Mouse (Mus musculus) R1 (cell line): ENCODE measurements around the gene Hoxa3.

ENCODE experiments used
- DNase-seq: peaks from one replicate; pipeline ENCODE4 v3.0.0-alpha.2; 2018; ENCODE audit warnings: low read depth, low spot score

Hoxa3 gene

DNA sequence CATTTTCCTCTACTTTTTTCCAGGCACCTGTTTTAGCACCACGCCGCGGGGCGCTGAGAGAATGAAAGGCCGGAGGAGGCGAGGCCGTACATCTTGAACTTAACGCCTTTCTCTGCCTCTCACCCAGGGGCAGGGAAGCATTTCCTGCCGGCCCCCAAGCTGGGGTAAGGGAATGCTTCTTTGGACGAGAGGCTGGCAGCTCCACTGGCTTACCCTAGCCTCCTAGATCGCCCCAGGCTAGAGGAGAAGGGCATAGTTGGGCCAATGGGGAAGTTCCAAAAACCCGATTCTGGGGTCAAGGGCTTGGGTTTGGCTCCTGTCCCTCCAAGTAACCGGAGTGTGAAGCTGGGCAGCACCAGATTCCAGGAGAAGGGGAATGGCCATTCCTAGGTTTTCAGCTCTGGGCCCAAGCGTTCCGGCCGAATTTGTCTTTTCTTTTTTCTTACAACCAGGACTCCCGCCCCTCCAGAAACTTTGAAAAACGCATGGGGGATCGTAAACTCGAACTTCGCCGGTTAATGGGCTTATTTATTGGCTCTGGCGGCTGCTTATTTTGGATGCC lies 19.9 kb upstream of the Hoxa3 start:
- DNase-seq = no peak

DNA sequence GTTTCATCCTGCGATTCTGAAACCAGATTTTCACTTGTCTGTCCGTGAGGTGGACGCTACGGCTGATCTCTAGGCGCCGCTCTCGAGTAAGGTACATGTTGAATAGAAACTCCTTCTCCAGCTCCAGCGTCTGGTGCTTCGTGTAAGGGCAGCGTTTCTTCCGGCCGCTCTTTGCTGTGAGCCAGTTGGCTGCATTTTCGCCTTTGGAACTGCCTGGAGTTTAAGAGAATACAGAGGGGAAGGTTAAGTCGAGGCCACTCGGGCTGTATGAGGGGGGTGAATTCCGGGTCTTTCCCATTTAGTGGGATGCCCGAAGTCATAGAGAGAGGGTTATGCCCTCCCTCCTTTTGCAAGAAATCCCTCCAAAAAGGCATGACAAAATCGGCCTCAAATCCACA lies 19.4 kb upstream of the Hoxa3 start:
- DNase-seq = peak; percentile 83

DNA sequence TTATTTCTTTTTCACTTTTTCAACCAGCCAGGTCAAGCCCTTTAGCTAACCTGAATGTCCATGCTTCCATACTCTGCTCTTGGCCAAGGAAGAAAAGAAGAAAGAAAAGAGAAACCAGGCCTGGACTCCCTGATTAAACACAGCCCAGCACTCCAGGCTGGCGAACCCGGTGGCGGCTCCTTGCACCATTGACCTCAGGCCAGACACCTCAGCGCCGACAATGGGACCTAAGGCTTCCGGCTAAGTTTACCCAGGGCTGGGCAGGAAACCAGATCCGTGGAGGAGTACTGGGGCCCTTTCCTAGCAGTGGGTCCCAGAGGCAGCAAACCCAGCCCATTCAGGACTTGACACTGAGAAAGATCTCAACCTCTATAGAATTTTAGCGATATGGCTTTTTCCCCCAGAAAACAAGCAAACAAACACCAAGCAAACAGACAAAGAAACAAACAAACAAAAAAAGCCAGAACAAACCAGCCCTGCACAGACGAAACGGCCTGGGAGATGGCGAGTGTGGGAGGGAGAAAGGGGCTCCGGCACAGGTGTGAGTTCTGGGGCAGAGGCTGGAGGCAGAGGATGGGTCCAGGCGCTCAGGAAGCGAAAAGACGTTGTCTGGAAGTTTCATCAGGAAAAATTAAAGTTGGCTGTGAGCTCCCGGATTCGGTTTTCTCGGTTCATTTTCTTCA lies 18.9 kb upstream of the Hoxa3 start:
- peak; percentile 52 for DNase-seq

DNA sequence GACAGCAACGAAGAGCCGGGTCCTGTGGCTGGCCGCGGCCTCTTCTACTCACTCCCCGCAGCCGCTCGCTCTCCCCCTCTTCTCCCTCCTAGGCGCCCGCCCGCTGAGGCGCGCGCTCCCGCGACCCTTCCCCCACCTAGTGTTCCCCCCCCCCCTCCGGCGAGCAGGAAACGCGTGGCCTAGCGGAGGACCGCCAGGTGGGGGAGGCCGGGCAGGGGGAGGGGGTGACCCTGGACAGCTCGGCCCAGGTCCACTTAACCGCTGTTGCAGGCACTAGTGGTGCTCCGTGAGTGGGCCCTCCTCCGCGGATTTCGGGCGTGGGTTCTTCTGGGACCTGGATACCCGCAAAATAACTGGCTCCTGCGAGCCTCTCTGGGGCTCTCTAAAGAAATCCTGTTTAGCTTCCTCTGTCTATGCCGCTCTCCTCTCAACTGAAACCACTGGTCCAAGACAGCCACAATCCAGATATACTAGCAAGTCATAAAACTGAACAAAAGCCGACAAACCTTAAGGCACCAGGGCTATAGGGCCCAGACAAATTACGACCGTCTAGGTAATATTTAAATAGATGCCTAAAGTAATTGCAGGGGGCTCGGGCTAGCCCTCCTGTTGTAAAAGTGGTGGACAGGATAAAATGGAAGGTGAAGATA lies 17.5 kb upstream of the Hoxa3 start, which contains the start of gene Hoxa9:
Hoxa9 (minus strand) TSS at position 574 of the 650 bp plus-strand sequence.
- peak; percentile 21 for DNase-seq

DNA sequence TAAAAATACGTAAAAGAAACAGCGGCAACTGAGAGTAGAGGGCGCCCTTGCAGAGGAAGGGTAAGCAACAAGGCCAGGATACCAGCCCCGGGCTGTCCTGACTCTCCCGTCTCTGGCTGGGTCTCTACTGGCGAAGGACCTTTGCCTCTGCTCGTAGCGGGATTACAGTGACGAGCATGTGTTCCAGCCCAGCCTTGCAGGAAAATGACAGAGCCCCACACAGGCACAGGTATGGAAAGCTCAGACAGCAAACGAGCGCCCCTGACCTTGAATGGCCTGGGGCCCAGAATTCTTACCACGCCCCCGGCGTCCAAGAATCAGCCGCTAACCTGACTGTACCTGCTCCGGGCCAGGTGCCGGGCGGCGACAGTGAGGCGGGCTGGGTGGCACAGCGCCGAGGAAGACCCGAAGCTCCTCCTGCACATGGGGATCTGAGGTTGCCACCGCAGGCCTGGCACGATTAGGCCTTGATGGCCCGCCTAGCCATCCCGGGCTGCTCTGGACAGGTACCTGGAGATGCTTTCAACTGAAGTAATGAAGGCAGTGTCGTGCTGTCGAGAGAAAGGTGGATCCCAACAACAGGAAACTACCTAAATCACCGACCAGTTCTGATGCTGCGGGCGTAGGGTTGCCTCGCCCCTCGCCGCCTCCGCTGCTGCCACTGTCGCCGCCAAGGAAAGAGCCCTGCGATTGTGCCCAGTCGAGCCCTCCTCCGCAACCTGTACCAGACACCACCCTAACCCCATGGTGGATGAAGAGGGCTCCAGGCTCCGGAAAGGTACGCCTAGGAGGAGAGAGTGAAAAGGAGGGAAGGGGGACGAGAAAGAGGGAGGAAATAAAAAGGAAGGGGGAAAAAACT lies 16.7 kb upstream of the Hoxa3 start:
- peak; percentile 57 for DNase-seq

DNA sequence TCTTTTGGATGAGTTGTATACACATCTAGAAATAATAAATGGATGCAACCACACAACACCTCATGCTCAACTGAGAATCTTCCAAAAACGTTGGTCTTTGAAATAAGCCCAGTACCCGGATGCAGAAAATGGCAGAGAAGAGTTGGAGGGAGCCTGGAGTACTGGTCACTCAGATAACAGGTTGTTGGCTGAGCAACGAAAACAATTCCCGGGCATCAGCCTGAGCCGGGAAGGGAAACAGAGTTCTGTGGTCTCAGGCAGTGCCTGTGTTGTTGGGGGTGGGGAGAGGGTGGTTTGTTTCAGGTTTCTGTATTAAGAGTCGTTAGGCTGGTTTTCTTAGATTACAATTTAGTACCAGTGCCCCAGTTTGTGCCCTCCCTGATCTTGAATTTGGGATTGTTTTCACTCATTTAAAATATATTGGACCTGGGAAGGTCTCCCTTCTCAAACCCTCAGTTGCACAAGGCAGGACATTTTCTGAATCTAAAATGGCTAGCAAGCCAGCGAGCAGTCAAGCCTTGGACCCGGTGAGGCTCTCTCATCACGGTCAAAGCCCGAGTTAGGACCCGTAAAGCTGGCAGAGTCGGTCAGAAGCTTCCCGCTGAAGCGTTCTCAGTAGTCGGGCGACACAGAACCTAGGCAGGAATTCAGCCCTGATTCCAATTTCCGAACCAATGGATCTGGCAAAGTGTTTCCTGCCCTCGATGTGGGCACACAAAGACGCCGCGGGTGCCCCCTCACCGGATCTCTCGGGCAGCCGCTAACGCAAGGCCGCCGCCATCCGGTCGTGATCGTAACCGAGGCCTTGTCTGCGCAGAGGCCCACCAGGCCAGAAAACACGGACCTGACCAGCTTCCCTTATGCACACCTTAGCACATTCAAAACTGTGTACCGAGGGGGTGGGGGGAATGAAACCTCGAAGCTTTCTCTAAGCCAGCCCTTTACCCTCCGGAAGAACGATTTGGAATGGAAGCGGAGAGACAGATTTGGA lies 15.6 kb upstream of the Hoxa3 start:
- peak; percentile 35 for DNase-seq

DNA sequence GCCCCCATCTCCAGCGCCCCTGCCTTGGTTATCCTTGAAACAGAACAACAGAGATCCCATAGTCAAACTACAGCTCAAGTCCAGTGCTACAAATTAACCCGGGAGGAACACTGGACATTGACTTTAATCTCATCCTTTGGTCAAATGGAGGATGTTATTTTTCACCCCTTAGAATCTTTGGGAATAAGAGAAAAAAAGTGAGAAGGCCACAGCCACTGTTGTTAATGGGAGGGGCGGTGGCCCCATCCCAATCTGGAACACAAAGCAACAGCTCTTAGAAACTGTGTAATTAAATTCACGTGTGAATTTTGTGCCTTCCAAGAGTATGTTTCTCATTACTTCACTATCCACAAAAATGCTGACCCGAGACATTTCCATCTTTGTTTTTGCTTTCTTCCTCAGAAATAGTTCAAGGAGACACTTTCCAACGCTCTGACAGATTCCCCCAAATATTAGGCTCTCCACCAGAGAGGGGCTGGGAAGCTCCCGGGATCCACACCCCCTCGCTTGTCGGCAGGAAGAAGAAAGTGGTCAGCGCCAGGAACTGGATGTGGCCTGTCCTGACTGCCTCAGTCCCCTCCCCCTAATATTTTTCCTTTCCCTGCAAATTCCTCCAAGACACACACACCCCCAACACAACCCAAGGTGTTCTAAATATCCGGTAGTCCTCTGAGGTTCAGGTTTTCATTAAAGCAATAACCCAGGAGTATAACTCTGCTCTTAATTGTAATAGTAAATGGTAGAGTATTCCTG lies 14.5 kb upstream of the Hoxa3 start:
- no peak for DNase-seq

DNA sequence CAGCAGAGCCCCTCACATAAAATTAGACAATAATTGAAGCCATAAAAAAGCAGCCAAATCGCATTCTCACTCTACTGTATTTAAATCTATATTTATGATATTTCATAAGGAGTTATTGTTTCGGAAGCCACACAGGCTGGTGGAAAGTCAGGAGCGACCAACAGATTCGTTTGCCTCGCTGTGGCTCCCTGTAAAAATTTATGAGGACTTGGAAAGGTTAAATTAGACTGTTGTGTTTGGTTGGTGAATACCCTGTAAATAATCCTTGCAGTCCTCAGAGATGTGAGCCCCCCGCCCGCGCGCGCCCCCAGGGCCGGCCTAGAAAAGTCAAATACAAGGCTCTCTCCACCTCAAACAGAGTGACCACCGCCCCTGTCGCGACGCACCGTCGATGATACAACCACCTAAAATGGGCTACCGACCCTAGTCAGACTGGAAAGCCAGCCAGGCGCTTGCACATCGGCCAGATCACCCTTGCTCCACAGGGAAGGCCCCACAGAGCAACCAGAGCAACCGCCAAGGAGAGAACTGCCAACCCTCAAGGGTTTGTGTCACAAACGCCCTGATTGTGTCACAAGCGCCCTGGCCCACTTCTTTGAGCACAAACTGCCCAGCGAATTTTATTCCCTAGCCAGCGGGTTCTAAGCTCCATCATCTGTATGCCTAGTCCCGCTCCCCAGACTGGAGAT lies 13.6 kb upstream of the Hoxa3 start:
- DNase-seq = peak; percentile 27

DNA sequence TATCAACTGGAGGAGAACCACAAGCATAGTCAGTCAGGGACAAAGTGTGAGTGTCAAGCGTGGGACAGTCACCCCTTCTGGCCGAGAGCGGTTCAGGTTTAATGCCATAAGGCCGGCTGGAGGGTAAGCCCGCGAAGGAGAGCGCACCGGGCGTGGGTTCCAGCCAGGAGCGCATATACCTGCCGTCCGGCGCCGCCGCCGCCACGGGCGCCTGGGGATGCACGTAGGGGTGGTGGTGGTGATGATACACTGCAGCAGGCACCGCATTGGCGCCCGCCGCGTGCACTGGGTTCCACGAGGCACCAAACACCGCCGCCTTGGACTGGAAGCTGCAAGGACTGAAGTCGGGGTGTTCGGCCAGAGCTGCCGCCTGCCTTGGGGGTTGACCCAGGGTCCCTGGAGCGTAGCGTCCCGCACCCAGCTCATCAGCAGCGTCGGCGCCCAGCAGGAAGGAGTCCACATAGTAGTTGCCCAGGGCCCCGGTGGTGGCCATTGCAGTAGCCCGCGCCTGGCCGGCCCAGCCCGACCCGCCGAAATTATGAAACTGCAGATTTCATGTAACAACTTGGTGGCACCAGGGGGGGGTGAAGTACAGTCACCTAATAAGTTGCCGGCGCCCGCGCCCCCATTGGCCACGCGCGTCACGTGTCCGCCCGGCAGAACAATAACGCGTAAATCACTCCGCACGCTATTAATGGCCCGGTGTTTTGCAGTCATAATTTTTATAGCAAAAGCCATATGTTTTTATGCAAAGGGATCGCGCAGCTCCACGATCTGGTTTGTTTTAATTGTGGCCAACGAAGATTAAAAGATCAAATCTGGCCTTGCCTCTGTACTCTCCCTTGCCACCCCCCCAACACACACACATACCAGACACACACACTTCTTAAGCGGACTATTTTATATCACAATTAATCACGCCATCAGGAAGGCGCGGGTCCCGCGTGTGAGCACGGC lies 12.8 kb upstream of the Hoxa3 start:
- DNase-seq = peak; percentile 59

DNA sequence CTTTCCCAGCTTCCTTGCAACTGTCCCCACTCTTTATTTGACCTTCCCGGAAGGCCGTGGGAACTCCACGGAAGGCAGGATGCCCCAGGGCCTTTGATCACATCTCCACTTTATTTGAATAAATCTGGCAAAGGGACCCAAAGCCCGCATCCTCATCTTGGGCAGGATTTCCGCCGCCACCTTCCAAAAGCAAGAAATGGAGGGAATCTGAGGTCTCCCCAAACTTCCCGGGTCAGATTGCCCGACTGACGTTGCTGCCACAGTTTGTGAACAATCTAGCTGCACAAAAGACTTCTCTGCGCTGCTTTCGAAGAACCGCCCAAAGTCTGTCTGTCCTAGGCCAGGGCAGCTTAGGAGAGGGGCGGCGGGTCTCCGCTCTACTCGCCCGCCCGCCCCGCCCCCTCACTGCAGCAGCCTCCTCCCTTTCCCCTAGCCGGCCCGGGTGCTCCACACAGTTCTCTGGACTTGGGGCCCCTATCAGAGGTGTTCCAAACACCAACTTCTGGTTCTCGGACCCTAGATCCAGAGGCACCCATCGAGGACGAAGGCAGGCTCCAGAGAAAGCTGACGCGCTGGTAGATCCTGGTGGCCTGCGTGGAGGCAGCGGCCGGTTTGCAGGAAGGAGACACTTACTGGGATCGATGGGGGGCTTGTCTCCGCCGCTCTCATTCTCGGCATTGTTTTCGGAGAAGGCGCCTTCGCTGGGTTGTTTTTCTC lies 11.9 kb upstream of the Hoxa3 start:
- peak; percentile 71 for DNase-seq

DNA sequence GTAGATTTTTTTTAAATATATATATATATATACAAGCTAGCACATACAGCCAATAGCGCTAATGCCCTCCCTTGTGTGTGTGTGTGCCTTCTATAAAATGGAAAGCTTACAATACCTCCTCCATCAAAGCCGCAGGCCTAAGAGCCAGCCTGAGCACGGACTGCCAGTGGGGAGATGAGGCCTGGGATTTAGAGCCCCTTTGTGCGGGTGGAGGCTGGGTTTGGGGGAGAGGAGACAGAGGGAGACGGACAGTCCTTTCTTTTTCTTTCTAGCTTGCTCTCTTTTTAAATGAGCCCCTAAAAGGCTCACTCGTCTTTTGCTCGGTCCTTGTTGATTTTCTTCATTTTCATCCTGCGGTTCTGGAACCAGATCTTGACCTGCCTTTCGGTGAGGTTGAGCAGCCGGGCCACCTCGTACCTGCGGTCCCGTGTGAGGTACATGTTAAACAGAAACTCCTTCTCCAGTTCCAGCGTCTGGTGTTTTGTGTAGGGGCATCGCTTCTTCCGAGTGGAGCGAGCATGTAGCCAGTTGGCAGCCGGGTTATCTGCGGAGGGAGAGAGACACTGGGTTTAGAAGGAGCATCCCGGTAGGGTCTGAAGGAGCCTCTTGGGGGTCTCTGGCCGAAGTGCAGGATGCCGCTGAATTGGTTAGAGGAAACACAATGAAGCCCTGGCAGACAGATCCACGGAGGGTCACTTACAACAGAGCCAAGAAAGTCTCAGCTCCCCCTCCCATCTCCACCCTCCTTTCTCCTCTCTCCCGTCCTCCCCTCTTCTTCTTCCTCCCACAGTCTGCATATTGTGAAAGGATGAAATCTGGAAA lies 11.0 kb upstream of the Hoxa3 start:
- peak; percentile 30 for DNase-seq

DNA sequence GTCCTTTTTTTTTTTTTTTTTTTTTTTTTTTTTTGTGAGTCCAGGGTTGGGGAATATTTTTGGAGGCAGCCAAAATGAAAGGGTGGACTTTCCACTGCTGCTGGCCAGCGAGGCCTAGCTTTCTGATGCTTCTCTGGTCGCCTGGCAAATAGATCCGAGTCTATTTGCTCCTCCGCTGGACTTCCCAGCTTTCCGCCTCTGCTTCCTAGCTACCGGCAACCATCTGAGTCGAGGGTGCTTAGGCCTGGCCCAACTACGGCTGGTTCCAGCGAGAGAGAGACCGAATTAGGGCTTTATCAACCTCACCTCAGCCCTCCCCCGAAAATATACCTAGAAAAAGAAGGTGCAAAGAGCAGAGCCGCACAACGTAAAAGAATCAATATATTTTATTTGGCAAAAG lies 9.6 kb upstream of the Hoxa3 start:
- no peak for DNase-seq

DNA sequence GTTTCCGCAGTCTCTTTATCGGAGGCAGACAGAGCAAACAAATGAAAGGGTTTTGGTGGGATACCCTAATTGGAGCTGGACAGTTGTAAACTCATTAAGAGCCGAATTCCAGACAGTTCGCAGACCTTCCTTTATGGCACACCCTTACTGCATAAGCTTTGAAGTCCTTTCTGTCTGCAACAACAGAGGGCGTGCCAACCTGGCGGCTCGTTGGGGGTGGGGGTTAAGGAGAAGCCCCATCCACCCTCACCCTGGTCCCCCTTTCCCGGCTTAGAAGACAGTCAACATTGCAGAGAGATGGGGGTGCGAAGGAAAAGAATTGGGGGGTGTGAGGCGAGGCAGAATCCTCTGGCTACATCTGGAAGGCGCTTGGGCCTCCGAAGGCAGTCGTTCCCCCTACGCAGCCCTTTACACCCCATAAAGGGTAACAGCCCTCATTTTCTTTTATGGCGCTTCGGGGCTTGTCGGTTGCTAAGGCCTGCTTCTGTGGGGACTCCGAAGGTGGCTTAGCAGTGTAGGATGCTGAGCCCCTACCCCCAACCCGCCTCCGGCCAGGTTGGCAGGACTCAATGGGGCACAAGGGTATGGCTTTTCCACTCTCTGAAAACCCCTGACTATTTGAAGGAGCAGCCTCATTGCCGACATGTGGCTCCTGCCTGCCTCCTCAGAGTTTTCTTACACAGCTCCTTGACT lies 9.0 kb upstream of the Hoxa3 start:
- DNase-seq = peak; percentile 23

DNA sequence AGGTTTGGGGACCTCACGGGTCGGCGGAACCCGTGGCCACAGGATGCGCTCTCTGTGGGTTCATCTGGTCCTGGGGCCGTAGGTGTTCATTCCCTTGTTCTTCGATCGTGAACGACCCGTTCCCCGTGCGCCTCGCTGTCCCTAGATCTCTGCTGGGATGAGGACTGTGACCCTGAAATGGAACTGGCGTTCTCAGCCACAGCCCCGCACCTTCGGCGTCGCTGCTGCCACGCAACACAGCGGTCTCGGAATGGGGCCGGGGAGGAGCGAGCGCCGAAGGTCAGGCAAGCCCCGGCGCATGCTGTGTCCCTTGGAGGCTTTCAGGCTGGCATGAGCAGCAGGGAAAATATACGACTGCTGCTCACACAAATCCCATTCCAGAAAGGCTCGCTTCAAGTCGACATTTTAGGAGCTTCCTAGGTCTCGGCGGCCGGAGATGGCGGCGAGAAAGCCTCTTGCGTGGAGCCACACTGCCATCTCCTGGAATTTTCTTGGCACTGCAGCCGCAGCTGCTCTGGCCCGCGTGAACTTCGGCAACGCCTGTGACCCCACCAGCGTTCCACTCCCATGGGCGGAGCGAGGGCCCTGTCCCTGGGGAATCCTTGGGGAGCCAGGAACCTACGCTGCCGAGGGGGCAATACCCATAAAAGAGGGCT lies 8.3 kb upstream of the Hoxa3 start, which contains the start of gene Hoxa7:
Hoxa7 (minus strand) TSS at position 518 of the 656 bp plus-strand sequence.
- peak; percentile 88 for DNase-seq

DNA sequence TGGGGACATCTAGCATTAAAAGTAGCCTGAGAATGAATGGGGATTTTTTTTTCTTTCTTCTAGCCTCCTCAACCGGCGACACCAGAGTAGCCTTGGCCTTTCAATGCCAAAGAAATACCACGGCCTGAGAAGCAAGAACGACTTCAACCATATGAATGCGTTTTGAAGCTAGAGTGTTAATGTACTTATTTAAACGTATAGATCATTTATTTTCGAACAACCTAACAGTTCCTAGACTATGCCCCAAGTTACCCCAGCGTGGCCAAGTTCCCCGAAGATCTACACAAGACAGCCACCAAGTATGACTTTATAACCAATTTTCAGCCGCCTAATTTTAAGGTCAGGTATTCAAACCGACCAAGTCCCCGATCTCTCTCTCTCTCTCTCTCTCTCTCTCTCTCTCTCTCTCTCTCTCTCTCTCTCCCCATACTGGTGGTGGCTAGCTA lies 7.8 kb upstream of the Hoxa3 start:
- no peak for DNase-seq
